Mouse (Mus musculus) urinary bladder, adult 18-20 months (tissue): ENCODE data around the gene Gpatch8.
A peak's percentile ranks its signal among the peaks of the same experiment; 100 is the strongest.
"Not testable (repeated sequence)": the region's sequence is repeated elsewhere in the genome, so short reads cannot be mapped to it uniquely, and the experiment has no call there.

Experiments
- DNase-seq, 2 experiments: peaks; one replicate each; pipeline ENCODE4 v3.0.0; 2022; ENCODE audit warnings: low spot score in 2 of 2, mixed read lengths in 2 of 2

The Gpatch8 gene

DNA sequence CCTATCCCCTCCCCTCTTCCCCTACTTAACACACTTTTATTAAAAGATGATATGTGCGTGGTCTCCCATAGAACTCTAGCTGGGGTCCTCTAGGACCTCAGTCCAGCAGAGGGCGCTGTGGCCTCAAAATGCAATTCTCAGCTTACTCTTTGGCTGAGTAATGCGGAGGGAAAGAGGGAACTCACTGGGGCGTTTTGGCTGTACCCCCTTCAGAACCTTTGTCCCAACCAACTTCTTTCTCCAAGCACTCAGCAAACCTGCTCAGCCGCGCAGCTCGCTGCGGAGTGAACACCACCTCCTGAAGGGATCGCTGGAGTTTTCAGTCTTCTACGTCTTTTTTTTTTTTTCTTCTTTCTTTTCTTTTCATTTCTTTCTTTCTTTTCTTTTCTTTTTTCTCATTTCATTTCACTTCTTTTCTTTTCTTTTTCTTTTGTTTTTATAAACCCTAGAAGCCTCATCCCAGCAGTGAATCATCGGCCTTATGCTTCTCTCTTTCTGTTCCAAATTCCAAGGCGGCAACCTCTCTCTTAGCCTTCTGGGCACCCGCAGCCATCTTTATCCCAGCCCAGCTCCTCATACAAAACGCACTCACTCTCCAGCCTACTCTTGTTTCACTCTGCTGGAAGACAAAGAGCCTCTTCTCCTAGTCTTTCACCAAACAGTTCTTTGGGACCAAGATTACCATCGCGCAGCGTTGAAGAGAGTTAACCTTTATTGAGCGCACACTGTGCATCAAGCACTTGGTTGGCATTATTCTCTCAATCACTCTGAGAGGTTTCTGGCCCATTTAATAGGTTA is 16.9 kb upstream of the Gpatch8 start:
- peak; percentile 70 to 83 for DNase-seq

DNA sequence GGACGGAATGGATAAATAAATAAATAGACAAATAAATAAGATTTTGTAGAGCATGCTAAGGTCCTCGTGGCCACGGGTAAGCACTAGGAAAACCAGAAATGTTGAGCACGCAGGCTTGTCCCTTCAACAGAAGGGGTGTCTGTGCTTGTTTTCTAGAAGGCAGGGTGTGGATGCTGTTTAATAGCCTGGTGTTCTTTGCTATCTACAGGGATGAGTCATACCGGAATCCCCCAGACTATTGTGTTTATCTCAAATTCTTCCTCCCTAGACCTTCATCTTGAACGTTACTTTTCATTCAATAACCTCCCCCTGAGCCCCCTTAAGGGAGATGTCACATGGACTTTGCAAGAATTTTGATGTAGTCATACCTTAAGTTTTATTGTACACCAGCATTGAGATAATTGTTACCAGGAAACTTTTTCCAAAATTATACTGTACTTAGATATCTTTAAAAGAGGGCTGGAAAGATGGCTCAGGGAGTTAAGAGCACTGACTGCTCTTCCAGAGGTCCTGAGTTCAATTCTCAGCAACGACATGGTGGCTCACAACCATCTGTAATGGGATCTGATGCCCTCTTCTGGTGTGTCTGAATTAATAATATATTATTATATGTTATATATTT is 12.7 kb upstream of the Gpatch8 start:
- no peak for DNase-seq

DNA sequence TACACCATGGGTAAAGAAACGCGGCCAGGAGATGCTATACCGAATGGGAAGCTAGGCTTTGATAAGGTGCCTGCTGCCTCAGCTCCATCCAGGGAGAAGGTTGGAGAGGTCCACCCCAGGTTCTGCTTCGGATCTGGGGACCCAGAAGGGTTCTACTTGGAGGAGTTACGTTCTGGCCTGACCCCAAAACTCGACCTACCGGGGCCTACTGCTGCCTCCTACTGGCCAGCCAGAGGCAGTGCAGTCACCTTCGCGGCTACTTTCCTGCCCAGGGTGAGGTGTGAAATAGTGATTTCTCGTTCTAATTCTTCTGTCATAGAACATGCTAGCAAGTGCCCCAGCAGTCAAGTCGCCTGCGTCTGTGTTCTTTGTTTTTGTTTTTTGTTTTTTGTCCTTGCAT is 12.0 kb upstream of the Gpatch8 start:
- DNase-seq, result no peak

DNA sequence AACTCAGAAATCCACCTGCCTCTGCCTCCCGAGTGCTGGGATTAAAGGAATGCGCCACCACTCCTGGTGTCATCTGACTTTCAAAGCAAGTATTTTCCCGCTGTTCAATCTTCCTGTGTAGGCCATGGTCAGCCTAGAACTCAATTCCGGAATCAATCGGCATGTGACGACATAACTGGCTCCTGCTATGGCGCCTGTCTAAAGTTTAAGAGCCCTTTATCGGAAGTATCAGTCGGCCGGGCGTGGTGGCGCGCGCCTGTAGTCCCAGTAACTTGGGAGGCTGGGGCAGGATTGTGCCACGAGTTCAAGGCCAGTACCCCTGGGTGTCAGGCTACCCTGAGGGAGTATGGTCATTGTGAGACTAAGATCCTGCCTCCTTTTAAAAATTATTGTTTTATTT is 11.5 kb upstream of the Gpatch8 start:
- no peak for DNase-seq

DNA sequence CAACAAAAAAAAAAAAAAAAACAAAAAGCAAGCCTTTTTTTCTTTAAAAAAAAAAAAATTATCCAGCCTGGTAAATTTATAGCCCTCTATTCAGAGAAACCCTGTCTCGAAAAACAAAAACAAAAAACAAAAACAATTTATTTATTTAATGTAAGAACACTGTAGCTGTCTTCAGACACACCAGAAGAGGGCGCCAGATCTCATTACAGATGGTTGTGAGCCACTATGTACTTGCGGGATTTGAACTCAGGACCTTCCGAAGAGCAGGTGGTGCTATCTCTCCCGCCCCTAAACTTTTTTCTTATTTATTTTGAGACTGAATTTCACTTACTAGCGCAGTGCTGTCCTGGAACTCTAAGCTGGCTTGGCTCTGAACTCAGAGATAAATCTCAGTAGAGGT is 11.0 kb upstream of the Gpatch8 start:
- no peak for DNase-seq

DNA sequence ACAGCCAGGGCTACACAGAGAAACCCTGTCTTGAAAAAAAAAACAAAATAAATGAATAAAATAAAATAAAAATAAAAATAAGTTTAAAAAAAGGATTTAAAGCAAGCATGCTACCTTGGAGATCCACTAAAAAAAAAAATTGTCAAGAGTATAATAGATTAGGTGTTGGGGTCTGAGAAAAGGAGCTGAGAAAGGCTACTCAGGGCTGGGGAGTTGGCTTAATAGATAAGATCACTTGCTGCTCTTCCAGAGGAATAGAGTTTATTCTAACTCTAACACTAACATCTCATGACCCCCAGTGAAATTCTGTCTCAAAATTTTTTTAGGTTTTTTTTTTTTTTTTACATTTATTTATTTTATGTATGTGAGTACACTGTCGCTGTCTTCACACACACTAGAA is 10.1 kb upstream of the Gpatch8 start:
- no peak for DNase-seq

DNA sequence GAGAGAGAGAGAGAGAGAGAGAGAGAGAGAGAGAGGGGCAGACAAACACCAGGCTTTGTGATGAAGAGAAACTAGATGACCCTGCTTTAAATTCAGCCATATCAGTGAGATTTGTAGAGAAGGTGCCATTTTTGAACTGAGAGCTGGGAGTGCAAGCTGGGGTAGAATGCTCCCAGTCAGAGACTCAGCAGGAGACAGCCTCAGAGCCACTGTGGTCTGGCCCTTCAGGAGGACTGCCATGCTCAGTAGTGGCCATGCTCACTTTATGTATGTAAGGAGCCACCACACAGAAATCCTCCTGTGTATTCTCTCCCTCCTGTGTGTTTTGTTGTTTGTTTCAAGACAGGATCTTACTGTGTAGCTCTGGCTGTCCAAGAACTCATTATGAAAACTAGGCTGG is 9.5 kb upstream of the Gpatch8 start:
- DNase-seq, result no peak

DNA sequence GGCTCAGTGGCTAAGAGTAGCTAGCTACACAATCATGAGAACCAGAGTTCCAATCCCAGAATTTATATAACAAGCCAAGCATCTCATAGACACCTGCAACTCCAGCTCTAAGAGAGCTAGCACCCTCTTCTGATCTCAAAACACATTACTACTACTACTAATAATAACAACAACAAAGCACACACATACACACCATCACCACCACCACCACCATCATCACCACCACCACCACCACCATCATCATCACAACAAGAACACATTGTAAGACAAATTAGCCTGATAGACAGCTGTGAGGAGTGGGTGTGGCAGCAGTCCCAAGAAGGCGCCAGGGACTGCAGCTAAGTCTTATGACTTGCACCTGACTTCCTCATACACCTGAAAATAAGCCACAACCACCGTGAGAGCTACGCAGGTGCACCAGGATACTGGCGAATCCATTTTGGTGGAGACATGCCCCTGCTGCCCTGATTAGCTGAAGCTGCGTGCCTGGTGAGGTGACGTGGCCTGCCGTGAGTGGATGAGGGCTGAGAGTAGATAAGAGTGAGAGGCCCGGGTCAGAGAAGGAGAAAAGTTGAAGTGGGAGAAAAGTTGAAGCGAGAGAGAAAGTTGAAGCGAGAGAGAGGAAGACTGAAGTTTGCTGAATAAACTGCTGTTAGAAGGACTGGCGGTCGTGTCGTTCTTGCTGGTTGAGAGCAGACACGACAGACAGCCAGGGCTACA is 8.9 kb upstream of the Gpatch8 start:
- not testable (repeated sequence) for DNase-seq

DNA sequence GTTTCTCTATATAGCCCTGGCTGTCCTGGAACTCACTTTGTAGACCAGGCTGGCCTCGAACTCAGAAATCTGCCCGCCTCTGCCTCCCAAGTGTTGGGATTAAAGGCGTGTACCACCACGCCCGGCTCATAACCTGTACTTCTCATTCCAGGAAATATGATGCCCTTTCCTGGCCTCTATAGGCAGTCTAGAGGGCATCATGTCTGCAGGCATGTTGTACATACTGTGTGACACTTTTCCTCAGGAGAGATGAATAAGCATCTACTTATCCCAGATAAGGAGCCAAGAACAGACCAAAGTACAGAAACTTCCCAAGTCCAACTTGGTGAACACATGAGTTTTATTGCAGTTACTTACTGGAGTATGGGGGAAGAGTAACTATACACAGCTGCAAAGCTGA is 2.5 kb upstream of the Gpatch8 start:
- no peak for DNase-seq

DNA sequence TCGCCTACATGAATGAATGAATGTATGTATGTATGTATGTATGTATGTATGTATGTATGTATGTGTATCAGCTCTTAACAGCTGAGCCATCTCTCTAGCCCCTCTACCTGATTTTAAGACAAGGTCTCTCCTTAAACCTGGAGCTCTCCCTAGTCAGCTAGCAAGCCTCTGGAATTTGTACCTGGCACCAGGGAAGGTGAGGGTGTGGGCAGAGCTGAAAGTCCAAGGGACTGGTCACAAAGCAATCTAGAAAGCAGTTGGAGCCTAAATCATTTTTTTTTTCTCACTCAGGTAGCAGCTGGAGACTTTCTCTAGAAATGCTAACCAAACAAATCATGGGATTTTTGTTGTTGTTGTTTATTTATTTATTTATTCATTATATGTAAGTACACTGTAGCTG is 1.2 kb upstream of the Gpatch8 start:
- no peak for DNase-seq

DNA sequence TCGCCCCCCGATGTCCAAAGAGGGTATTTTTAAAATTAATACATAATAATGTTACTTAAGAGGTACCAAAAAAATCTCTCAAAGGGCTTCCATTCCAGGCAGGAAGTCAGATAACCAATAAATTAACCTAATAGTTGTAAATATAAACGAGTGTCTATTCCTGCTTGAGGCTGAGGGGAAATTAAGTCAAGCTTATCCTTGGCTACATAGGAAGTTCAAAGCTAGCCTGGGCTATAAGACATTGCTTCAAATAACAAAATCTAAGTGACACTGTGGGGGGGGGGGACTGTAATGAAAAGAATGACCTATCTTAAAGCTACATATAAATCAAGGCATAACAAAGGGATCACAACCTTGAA is 503 bp upstream of the Gpatch8 start:
- no peak for DNase-seq

DNA sequence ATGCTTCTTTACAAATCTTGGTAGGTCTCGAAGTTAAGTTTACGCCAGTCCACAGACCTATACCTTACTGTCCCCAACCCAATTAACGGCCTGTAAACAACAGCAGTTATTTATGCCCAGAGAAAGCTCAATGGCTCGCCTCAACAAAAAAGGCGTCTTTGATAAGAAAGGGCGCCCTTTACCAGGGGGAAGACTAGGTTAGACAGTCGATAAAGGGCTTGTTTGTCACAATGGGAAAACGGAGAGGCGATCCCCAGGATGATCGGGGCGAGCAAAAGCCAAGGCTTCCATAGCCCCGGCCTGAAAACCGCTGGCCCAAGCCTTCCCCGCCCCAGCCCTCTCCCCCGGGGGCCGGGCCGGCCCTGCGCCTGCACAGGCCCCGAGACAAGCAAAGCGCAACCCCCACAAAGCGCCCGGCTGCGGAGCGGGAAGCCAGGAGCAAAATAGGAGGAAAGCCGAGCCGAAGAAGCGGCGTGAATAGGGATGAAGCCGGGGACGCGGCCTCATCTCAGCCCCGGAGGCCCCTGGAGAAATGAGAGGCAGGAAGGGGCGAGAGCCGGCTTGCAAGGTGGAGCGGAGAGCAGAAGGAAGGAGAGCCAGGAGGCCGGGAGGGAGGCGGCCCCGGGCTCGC is 677 bp downstream of the Gpatch8 start:
- DNase-seq, result no peak

DNA sequence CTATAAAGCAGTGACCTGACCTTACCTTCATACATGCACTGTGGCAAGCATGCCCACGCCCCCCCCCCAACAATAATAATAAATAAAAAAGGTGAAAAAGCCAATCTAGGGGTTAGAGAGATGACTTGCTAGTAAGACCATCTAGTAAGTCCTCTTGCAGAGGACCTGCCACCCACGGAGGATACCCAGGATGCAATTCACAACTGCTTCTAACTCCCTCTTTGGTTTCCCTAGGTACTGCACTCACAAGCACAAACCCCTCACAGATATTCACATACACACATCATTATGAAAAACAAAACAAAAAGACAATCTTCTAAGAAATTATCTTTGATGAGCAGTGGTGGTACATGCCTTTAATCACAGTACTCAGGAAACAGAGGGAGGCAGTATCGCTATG is 4.1 kb downstream of the Gpatch8 start:
- no peak for DNase-seq

DNA sequence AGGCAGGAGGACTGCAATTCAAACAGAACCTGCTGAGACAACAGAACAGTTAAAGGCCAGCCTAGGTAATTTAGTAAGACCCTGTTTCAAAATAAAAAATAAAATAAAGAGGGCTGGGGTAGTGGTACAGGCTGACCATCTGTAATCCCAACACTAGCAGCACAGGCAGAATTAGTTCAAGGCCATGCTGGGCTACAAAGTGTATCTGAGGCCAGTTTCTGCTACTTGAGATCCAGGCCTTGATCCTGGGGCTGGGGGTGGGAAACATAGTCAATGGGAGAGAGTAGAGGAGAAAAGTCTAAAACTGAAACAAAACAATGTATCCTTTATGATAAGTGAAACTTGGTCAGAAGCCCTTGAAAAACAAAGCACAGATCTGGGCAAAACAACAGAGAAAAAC is 5.0 kb downstream of the Gpatch8 start:
- no peak for DNase-seq

DNA sequence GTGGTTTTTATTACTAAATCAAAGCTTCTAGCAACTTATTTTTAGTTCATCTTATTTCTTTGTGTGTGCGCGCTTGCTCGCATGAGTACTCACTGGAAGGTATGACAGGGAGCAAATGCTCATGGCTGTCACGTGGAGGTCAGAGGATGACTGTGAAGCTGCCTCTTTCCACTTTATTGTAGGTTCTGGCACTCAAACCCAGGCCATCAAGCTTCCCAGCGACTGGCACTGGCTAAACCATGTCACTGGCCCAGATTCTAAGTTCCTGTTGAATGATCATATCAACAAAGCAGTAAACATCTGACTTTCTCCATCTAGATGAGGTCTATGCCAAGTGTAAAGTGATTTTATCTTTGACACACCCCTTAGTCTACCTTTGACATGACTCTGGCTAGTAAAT is 14.7 kb downstream of the Gpatch8 start:
- DNase-seq, result no peak

DNA sequence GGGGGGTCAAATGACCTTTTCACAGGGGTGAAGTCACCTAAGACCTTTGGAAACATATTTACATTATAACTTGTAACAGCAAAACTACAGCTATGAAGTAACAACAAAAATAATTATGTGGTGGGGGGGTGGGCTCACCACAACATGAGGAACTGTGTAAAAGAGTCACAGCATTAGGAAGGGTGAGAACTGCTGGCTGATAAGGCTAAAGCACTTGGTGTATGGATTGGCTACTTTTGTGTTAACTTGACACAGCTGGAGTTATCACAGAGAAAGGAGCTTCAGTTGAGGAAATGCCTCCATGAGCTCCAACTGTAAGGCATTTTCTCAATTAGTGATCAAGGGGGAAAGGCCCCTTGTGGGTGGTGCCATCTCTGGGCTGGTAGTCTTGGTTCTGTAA is 15.9 kb downstream of the Gpatch8 start:
- DNase-seq, result not testable (repeated sequence)

DNA sequence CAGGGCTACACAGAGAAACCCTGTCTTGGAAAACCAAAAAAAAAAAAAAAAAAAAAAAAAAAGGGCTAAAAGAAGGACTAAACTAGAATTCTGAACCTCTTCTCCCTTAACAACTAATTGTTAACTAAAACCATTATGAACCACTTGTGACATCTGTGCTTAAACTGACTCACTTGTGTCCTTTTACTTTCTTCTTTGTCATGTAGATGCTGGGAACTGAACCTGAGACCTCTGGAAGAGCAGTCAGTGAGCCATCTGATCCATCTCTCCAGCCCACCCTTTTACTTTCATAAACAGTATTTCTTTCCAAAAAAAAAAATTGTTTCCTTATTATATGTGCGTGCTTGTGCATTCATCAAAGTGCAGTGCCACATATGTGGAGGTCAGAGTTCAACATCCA is 16.5 kb downstream of the Gpatch8 start:
- no peak for DNase-seq

DNA sequence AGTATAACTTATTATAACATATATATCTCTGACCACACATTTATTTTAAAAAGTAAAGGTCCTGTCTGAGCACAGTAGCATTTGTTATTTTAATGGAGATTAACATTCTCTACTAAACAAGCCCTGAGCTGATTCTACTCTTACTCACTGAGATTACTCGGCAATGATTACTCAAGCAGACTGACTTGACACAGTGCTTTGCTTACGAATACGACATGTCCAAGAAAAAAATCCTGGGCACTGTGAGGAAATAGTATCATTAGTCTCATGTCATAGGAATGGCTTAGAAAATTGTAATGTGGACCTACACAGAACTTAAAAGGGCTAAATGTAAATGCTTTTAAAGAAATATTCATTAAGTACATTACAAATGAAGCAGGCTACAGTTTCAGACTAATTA is 20.0 kb downstream of the Gpatch8 start:
- no peak for DNase-seq

DNA sequence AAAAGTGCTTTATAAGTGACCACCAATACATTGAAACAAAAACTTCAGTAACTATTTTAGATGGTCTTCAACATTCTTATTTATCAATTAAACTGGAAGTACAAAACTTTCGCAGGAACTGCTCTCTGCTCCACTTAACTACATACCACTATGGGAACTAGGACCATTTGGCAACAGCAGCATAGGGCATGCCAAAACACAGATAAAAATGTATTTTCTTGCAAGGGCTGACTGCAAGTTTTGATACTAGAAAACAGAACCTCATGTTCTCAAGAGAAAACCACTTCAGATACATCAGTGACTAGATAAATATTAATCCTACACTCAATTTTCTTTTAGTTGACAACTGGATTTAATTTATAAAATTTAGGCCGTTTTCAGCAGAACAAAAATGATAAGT is 22.1 kb downstream of the Gpatch8 start:
- no peak for DNase-seq

DNA sequence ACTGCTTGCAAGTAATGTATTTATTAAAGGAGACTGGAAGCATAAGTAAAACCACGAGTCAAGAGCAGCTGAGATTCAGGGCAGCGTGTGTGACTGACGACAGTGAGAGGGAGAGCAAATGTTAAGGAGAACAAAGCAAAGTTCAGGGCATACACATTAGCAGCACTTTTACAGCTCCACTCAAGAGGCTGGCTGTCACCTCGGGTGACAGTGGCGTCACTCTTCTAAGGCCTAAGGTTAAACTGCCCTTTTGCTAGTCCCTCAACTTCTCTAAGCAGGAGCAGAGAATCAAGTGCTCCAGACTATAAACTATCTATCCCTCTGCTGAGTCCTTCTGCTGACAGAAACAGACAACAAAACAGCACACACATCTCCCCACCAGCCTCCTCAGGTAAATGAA is 24.8 kb downstream of the Gpatch8 start:
- no peak for DNase-seq

DNA sequence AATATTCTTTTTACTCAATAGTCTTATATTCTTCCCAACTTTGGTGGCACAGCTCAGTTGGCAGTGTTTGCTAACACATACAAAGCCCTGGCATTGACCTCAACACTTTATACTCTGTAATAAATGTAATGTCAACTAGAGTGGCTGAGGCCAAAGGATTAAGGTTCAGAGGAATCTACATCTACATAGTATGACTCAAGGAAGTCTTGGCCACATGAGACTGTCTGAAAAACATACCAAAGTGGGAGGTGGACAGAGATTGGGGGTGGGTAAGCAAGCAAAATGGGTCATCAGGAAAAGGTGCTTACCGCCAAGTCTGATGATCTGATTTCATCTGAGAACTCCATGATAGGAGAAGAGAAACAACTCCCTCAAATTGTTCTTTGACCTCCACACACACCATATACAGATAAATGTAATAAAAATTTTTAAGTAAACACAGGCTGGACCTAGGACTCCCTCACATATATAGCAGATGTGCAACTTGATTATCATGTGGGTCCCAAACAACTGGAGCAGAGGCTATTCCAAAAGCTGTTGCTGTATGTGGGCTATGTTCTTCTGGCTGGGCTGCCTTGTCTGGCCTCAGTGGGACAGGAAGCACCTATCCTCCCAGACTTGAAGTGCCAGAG is 41.3 kb downstream of the Gpatch8 start:
- no peak for DNase-seq

DNA sequence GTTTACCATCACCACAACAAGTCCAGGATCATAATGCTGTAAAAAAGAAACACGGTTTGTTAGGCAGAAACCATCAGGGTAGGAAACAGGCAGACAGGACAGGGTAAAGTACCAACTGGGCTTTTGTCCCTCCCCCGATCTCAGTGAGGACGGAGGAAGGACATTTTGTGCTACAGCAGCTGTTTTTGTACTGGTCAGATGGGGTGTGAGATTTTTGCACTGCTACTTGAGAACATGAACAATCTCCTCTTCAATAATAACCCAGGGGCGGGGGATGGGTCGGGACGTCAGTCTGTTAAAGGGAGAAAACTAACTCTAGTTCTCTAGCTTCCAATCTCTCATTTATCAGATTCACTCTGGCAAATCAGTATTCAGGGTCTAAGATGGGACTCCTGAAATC is 46.0 kb downstream of the Gpatch8 start:
- no peak for DNase-seq
